Mouse (Mus musculus) neural tube, embryonic 13.5 days (tissue): ENCODE measurements around the gene Fgfr2. TPM values are rescaled to one million over a fixed set of nuclear protein-coding genes. Genes with fewer than 3 reads are reported as not detected.
A peak's percentile ranks its signal among the peaks of the same experiment; 100 is the strongest.

Experiments used
- ATAC-seq: fragments of 200-750 bp; cut with Nextera tagmentation; 2 replicates; pipeline ENCODE4 v1.8.0; 2017; ENCODE audit warnings: low read depth, mild to moderate bottlenecking, moderate TSS enrichment, moderate library complexity
- H3K27ac ChIP-seq: fragments of 300-500 bp; sonication (generic); replicated peaks from 2 replicates; pipeline ENCODE4 v1.5.1; 2015; ENCODE audit warnings: moderate library complexity, mild to moderate bottlenecking, inconsistent platforms
- H3K27me3 ChIP-seq: fragments of 300-500 bp; sonication (generic); 2 replicates; pipeline ENCODE4 v1.6.1; 2015; ENCODE audit warnings: mild to moderate bottlenecking, inconsistent platforms
- H3K36me3 ChIP-seq: fragments of 300-500 bp; sonication (generic); 2 replicates; pipeline ENCODE4 v1.6.1; 2015; ENCODE audit warnings: mild to moderate bottlenecking, inconsistent platforms
- H3K4me1 ChIP-seq: fragments of 300-500 bp; sonication (generic); replicated peaks from 2 replicates; pipeline ENCODE4 v1.6.1; 2015; ENCODE audit warnings: inconsistent platforms
- H3K4me2 ChIP-seq: fragments of 300-500 bp; sonication (generic); 2 replicates; pipeline ENCODE4 v1.6.1; 2015; ENCODE audit warnings: inconsistent platforms, mild to moderate bottlenecking, moderate library complexity
- H3K4me3 ChIP-seq: fragments of 300-500 bp; sonication (generic); 2 replicates; pipeline ENCODE4 v1.5.1; 2015; ENCODE audit warnings: mild to moderate bottlenecking, inconsistent platforms
- H3K9ac ChIP-seq: fragments of 300-500 bp; sonication (generic); 2 replicates; pipeline ENCODE4 v1.6.1; 2015; ENCODE audit warnings: moderate library complexity, mild to moderate bottlenecking, inconsistent platforms
- H3K9me3 ChIP-seq: fragments of 300-500 bp; sonication (generic); 2 replicates; pipeline ENCODE4 v1.6.1; 2016; ENCODE audit warnings: inconsistent platforms
- WGBS: fragments of 180-500 bp; shearing (Covaris S2); methylation state at CpG from one replicate; pipeline ENCODE4 v1.1.7; 2015; 5-methylcytosine and 5-hydroxymethylcytosine counted together
- polyA plus RNA-seq: library from polyadenylated mRNA; unstranded; fragments of >200 nt; fragmentation: Nextera tagmentation; extraction: Ambion mirVana; gene quantifications from 2 replicates; pipeline ENCODE4 v1.2.1, GENCODE M21; 2015

The Fgfr2 gene
- polyA plus RNA-seq, 1 experiment from 2014 or later: 22.9 TPM

- peaks cover 84% of the 10 kb centered on the region for H3K4me1 ChIP-seq
- H3K4me3 ChIP-seq: no peak overlapping the region
- 68% methylated on average over 5 of the region's 5 CpGs for WGBS
- H3K36me3 ChIP-seq: no peaks in the 10 kb centered on the region
- H3K27ac ChIP-seq: peak overlapping the region; percentile 20
- no peak for ATAC-seq
- no peaks in the 10 kb centered on the region for H3K27me3 ChIP-seq
- H3K9ac ChIP-seq: no peak overlapping the region
- no peaks in the 10 kb centered on the region for H3K9me3 ChIP-seq
- no peak overlapping the region for H3K4me2 ChIP-seq
These were observed 316.9 kb downstream of the Fgfr2 start for GRCm38 (mm10) chr7:132806286-132806685.

GRCm38 (mm10) chr7:132804951-132805350 is 318.2 kb downstream of the Fgfr2 start:
- WGBS: 90% methylated on average over 5 of the region's 5 CpGs
- H3K4me3 ChIP-seq: no peak overlapping the region
- no peaks in the 10 kb centered on the region for H3K27me3 ChIP-seq
- no peak overlapping the region for H3K9ac ChIP-seq
- no peaks in the 10 kb centered on the region for H3K36me3 ChIP-seq
- ATAC-seq: no peak
- no peaks in the 10 kb centered on the region for H3K9me3 ChIP-seq
- H3K4me1 ChIP-seq: peaks cover 74% of the 10 kb centered on the region
- no peak overlapping the region for H3K4me2 ChIP-seq
- H3K27ac ChIP-seq: no peak overlapping the region

- no peak overlapping the region for H3K4me3 ChIP-seq
- H3K36me3 ChIP-seq: no peaks in the 10 kb centered on the region
- H3K27me3 ChIP-seq: no peaks in the 10 kb centered on the region
- H3K4me1 ChIP-seq: peaks cover 74% of the 10 kb centered on the region
- 83% methylated on average over 7 of the region's 7 CpGs for WGBS
- no peak overlapping the region for H3K9ac ChIP-seq
- no peak overlapping the region for H3K27ac ChIP-seq
- no peak overlapping the region for H3K4me2 ChIP-seq
- H3K9me3 ChIP-seq: no peaks in the 10 kb centered on the region
- no peak for ATAC-seq
These were observed 318.7 kb downstream of the Fgfr2 start for GRCm38 (mm10) chr7:132804461-132804860.

GRCm38 (mm10) chr7:132803962-132804361 is 319.2 kb downstream of the Fgfr2 start:
- no peak overlapping the region for H3K4me3 ChIP-seq
- no peaks in the 10 kb centered on the region for H3K27me3 ChIP-seq
- H3K9ac ChIP-seq: no peak overlapping the region
- no peak for ATAC-seq
- no peak overlapping the region for H3K27ac ChIP-seq
- no peak overlapping the region for H3K4me2 ChIP-seq
- no peaks in the 10 kb centered on the region for H3K9me3 ChIP-seq
- H3K4me1 ChIP-seq: peaks cover 73% of the 10 kb centered on the region
- H3K36me3 ChIP-seq: no peaks in the 10 kb centered on the region
- WGBS: 77% methylated on average over 3 of the region's 3 CpGs

- H3K9me3 ChIP-seq: no peaks in the 10 kb centered on the region
- WGBS: 93% methylated on average over 2 of the region's 2 CpGs
- H3K36me3 ChIP-seq: no peaks in the 10 kb centered on the region
- peaks cover 66% of the 10 kb centered on the region for H3K4me1 ChIP-seq
- no peak for ATAC-seq
- H3K27me3 ChIP-seq: no peaks in the 10 kb centered on the region
- no peak overlapping the region for H3K27ac ChIP-seq
- H3K4me3 ChIP-seq: no peak overlapping the region
- H3K4me2 ChIP-seq: no peak overlapping the region
- no peak overlapping the region for H3K9ac ChIP-seq
These were observed 319.8 kb downstream of the Fgfr2 start for GRCm38 (mm10) chr7:132803336-132803735.

- H3K9ac ChIP-seq: no peak overlapping the region
- no peaks in the 10 kb centered on the region for H3K36me3 ChIP-seq
- no peaks in the 10 kb centered on the region for H3K27me3 ChIP-seq
- no peak overlapping the region for H3K4me3 ChIP-seq
- WGBS: 87% methylated on average over 11 of the region's 11 CpGs
- H3K9me3 ChIP-seq: no peaks in the 10 kb centered on the region
- no peak overlapping the region for H3K27ac ChIP-seq
- no peak for ATAC-seq
- no peak overlapping the region for H3K4me2 ChIP-seq
- H3K4me1 ChIP-seq: peaks cover 60% of the 10 kb centered on the region
These were observed 320.5 kb downstream of the Fgfr2 start for GRCm38 (mm10) chr7:132802691-132803090.

- no peaks in the 10 kb centered on the region for H3K9me3 ChIP-seq
- ATAC-seq: no peak
- WGBS: 78% methylated on average over 2 of the region's 2 CpGs
- no peak overlapping the region for H3K27ac ChIP-seq
- no peaks in the 10 kb centered on the region for H3K27me3 ChIP-seq
- H3K4me2 ChIP-seq: no peak overlapping the region
- no peak overlapping the region for H3K9ac ChIP-seq
- H3K36me3 ChIP-seq: no peaks in the 10 kb centered on the region
- H3K4me1 ChIP-seq: peaks cover 54% of the 10 kb centered on the region
- H3K4me3 ChIP-seq: no peak overlapping the region
These were observed 321.1 kb downstream of the Fgfr2 start for GRCm38 (mm10) chr7:132802066-132802465.

GRCm38 (mm10) chr7:132801509-132801908 is 321.6 kb downstream of the Fgfr2 start:
- Histone ChIP-seq H3K9ac (no peak overlapping the region), H3K4me3 (no peak overlapping the region), H3K4me2 (no peak overlapping the region), H3K36me3 (no peaks in the 10 kb centered on the region), H3K4me1 (peaks cover 48% of the 10 kb centered on the region), H3K27ac (no peak overlapping the region), H3K9me3 (no peaks in the 10 kb centered on the region), H3K27me3 (no peaks in the 10 kb centered on the region)
- ATAC-seq: no peak
- 91% methylated on average over 5 of the region's 5 CpGs for WGBS

- ATAC-seq: no peak
- Histone ChIP-seq H3K9me3 (no peaks in the 10 kb centered on the region), H3K4me1 (peaks cover 42% of the 10 kb centered on the region), H3K4me2 (no peak overlapping the region), H3K36me3 (no peaks in the 10 kb centered on the region), H3K27ac (no peak overlapping the region), H3K9ac (no peak overlapping the region), H3K4me3 (no peak overlapping the region), H3K27me3 (no peaks in the 10 kb centered on the region)
- WGBS: 92% methylated on average over 10 of the region's 10 CpGs
These were observed 322.3 kb downstream of the Fgfr2 start for GRCm38 (mm10) chr7:132800868-132801267.

- ATAC-seq: no peak
- Histone ChIP-seq H3K9me3 (no peaks in the 10 kb centered on the region), H3K4me3 (no peak overlapping the region), H3K4me2 (no peak overlapping the region), H3K27ac (no peak overlapping the region), H3K9ac (no peak overlapping the region), H3K4me1 (peaks cover 29% of the 10 kb centered on the region), H3K36me3 (no peaks in the 10 kb centered on the region), H3K27me3 (no peaks in the 10 kb centered on the region)
- 86% methylated on average over 5 of the region's 5 CpGs for WGBS
These were observed 323.8 kb downstream of the Fgfr2 start for GRCm38 (mm10) chr7:132799119-132800016.

GRCm38 (mm10) chr7:132795141-132795540 is 328.0 kb downstream of the Fgfr2 start:
- Histone ChIP-seq H3K4me2 (no peak overlapping the region), H3K4me3 (no peak overlapping the region), H3K36me3 (no peaks in the 10 kb centered on the region), H3K27me3 (no peaks in the 10 kb centered on the region), H3K4me1 (peaks cover 34% of the 10 kb centered on the region), H3K9ac (no peak overlapping the region), H3K9me3 (no peaks in the 10 kb centered on the region), H3K27ac (no peak overlapping the region)
- WGBS: 93% methylated on average over 5 of the region's 5 CpGs
- ATAC-seq: no peak

GRCm38 (mm10) chr7:132793467-132793866 is 329.7 kb downstream of the Fgfr2 start:
- H3K9me3 ChIP-seq: no peaks in the 10 kb centered on the region
- no peaks in the 10 kb centered on the region for H3K27me3 ChIP-seq
- H3K9ac ChIP-seq: no peak overlapping the region
- no peak for ATAC-seq
- H3K4me1 ChIP-seq: peaks cover 23% of the 10 kb centered on the region
- 47% methylated on average over 6 of the region's 6 CpGs for WGBS
- no peak overlapping the region for H3K4me2 ChIP-seq
- no peak overlapping the region for H3K4me3 ChIP-seq
- no peak overlapping the region for H3K27ac ChIP-seq
- no peaks in the 10 kb centered on the region for H3K36me3 ChIP-seq
